Mouse (Mus musculus): ENCODE data around the gene Zfp663.

The Zfp663 gene

DNA sequence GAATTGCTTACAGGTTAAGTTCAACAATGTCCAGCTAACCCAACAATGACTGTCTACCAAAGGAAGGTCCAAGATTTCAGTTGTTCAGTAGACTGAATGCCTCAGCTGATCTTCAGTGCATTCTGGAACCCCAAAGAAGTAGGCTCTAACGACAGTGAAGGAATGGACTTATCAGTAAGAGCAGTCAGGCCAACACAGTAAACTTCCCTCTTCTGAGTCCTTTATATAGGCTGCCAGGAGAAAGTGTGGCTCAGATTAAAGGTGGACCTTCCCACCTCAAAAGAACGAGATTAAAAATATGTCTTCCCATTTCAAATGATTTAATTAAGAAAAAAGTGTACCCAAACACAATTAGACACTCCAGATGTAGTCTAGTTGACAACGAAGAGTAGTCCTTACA, 1.8 kb upstream of the Zfp663 start:
- no peak for DNase-seq (ENCODE audit: low spot score in 2 of 2)

DNA sequence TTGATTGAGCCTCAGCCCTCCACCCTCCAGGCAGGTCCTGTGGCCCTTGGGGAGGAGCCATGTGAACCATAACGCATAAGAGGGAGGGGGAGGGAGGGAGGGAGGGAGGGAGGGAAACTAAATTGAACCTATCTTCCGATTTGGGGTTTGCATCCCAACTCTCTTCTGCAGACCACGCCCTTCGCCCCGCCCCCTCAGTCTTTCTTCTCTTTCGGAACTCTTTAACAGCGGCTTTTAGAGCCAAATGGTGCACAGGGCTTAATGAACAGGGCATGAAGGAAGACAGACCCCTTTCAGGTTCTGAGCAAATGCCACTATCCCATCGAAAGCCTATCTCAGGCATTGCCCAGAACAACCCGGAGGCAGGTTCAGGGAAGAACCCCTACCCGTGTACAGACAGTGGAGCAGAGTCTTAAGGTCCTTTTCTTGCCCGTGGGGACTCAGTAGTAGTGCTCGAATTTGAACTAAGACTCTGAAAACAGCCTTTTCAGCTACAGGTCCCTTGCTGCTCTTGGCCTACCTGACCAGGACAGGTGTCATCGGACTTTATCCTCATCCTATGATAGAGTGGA, 575 bp downstream of the Zfp663 start:
- peak in 1 of 2 experiments; percentile 21 for DNase-seq (ENCODE audit: low spot score in 2 of 2)

DNA sequence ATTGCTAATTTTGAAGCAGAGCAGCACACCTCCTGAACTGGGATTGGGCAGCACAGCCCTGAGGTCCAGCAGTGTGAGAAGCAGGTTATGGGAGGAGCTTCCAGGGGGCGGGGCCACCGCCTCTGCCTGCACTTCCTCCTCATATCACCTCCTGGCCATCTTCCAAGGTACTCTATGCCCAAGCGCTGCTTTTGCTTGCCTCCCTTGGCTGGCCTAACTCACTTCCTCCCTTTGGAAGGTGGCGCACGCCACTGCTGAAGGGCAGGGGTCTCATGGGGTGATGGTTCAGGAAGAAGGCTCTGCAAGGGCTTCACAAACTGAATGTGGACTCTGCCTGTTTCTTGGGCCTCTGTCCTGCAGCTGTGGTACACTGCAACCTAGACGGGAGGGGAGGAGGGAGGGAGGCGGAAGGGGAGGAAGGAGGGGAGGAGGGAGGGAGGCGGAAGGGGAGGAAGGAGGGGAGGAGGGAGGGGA, 1.4 kb downstream of the Zfp663 start:
- DNase-seq (ENCODE audit: low spot score in 2 of 2) = peak; percentile 66 to 71

- peak in 1 of 2 experiments; percentile 42 for DNase-seq (ENCODE audit: low spot score in 2 of 2)
Measured at GRCm38 (mm10) chr2:165364334-165365091, 4.0 kb downstream of the Zfp663 start.

DNA sequence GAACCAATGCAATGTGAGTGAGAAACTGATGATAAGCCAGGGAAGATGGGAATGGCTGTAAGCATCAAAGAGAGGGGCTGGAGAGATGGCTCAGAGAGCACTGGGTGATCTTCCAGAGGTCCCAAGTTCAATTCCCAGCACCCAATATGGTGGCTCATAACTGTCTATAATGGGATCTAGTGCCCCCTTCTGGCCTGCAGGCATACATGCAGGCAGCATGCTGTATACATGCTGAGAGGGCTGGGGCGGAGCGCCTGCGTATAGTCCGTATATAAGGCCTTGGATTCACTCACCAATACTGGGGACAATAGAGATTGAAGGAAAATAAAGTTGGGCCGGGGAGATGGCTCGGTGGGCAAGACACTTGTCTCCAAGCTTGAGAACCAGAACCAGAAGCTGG, 5.2 kb downstream of the Zfp663 start:
- no peak for DNase-seq (ENCODE audit: low spot score in 2 of 2)

DNA sequence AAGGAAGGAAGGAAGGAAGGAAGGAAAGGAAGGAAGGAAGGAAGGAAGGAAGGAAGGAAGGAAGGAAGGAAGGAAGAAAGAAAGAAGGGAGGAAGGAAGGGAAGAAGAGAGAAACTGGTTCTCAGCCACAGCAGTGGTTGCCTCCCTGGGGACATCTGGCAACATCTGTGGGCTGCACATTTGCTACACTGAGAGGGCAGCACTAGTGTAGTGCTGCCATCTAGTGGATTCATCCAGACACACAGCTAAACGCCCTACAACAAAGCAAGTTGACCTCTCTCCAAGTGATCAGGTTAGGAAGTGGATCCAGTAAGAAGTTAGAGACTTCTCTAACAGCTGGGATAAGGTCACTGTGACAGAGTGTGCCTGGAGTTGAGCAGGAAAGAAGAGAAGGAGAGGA, 7.7 kb downstream of the Zfp663 start:
- no peak for DNase-seq (ENCODE audit: low spot score in 2 of 2)

- no peak for DNase-seq (ENCODE audit: low spot score in 2 of 2)
Measured at GRCm38 (mm10) chr2:165351828-165352513, 16.6 kb downstream of the Zfp663 start.

GRCm38 (mm10) chr2:165349466-165349865, 19.1 kb downstream of the Zfp663 start:
- DNase-seq (ENCODE audit: low spot score in 2 of 2) = no peak

- no peak for DNase-seq (ENCODE audit: low spot score in 2 of 2)
Measured at GRCm38 (mm10) chr2:165346180-165346579, 22.3 kb downstream of the Zfp663 start.

GRCm38 (mm10) chr2:165337191-165337590, 31.3 kb downstream of the Zfp663 start:
- DNase-seq (ENCODE audit: low spot score in 2 of 2) = no peak

DNA sequence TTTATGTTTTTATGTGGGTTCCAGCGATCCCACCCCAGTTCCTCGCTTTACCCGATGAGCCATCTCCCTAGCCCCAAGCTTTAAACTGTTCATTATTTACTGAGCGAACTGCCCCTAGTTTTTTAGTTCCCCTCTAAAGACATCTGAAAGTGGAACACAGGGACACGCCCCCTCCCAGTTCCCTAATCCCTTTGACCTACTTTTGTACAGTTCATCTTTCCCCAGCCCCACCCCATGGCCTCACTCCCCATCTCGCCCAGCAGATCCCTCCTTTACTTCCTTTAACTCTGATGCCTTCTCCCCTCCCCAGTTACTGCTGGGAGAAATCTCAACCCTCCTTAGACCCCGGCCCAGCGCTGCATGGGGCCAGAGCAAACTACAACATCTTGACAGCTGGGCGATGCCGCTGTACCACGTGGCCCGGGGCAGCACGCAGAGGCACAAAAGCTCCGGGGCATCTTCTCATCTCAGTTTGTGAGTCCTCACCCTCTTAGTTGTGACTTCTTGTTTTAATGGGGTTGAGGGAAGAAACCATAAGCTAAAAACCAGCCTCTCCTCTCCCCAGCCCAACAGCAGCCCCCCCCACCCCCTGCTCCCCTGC, 35.8 kb downstream of the Zfp663 start:
- DNase-seq (ENCODE audit: low spot score in 2 of 2) = peak in 1 of 2 experiments; percentile 3

GRCm38 (mm10) chr2:165329703-165330102, 38.8 kb downstream of the Zfp663 start:
- DNase-seq (ENCODE audit: low spot score in 2 of 2) = no peak

DNA sequence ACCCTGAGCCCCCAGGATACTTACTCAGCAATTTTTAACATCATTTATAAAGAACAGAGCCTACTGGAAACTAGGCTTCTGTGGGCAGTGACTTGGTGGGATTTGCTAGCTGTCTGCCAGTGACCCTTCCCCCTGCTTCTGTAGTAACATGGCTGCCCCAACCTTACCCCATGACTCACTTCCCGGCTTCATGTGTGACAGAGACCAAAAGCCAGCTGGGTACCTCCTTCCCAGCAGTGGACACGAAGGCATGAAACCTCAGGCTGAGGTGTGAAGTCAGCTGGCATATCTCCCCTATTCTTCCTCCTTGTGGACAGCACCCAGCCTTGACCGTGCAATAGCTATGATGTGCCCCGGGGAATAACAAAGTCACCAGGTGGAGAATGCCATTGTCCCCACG, 39.8 kb downstream of the Zfp663 start:
- DNase-seq (ENCODE audit: low spot score in 2 of 2) = no peak

DNA sequence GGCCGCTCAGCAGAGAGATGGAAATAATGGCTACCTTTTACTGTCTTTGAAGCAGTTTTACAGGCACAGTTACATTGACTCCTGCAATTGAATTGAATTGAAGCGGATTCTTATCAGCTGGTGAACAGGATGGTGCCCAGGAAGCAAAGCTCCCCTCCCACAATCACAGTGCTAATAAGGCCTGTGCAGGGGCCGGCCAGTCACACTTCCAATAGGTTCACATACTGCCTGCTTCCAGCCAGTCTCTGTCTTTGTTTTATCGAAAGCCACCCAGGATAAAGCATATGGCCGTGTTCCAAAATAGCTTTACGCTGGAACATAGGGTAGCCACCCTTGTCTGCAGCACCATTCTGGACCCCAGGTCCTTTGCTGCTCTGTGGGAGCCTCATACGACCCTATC, 41.1 kb downstream of the Zfp663 start:
- no peak for DNase-seq (ENCODE audit: low spot score in 2 of 2)

DNA sequence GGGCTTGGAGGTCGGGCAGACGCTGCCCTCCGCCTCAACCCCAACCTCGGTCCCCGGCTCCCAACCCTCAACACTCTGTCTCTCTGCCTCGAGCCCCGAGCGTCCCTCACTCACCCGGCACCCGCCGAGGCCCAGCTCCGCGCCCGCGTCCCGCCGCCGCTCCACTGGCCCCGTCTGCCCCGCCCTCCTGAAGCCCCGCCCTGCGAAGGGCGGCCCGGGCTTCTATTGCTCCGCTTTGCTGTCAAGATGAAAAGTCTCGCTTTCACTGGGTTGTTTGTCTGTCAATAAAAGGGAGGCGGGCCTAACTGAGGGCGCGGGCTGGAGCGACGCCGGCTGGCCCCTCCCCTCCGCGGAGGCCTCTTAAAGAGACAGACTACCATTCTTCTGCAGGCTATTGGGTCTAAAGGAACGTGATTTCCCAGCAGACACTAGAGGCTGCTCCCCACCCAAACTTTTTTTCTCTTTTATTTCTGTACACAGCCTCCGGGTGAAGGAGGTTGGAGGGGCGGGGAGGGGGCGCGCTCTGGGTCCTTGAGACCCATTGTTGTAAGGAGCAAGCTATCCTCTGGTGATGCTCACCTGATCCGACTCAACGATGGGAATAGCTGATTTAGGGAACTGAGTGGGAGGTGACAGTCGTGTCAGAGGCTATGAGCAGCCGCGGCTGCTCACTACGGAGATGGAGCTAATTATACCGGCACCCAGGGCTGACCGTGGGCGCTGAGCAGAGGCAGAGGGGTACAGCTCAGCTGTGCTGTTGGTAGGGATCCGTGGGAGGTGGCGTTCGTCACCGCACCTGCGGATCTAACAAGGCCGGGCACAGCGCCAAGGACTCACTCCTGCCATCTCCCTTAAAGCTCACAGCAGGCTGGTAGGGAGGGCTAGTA, 42.0 kb downstream of the Zfp663 start, which contains the start of gene Elmo2:
Elmo2 (minus strand) TSS at position 176 of the 887 bp plus-strand sequence.
- peak; percentile 96 for DNase-seq (ENCODE audit: low spot score in 2 of 2)

- DNase-seq (ENCODE audit: low spot score in 2 of 2) = no peak
Measured at GRCm38 (mm10) chr2:165325521-165326303, 42.8 kb downstream of the Zfp663 start.

DNA sequence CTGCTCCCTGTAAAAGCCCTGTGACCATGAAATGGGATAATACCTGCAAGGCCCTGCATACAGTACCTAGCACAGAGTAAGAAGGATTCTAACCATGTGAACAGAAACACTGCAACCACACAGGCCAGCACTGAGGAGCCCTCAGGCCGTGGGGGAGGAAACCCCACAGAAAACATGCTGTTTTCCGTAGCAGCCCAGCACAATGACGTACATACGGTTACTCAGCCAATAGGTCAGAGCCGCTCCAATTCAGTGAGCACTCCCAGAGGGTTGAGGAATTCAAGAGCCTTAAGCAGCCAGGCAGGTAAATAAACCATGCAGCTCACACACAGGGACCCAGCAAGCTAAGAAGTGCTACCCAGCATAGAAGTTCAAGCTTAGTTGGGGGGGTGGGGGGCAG, 44.6 kb downstream of the Zfp663 start:
- DNase-seq (ENCODE audit: low spot score in 2 of 2) = no peak

DNA sequence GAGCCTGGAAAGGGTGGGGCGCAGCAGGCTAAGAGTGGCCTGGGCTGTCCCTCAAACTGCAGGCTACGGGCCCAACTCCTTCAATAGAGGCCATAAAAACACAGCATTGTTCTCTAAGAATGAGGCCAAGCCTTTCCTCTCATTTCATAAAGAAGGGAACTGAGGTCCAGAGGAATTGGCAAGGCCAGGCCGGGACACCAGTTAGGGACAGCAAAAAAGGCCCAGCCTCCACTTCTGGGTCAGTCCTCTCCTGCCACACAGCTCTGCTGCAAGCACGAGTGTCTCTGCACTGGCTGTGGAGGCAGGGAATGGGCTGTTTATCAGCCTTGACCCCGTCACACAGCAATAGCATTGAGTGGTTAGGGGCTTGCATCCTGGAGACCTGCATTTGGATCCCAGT, 45.0 kb downstream of the Zfp663 start:
- DNase-seq (ENCODE audit: low spot score in 2 of 2) = no peak

GRCm38 (mm10) chr2:165321981-165322735, 46.4 kb downstream of the Zfp663 start:
- DNase-seq (ENCODE audit: low spot score in 2 of 2) = peak; percentile 9 to 12
